21 mouse cellular contexts compared by ENCODE assay signal in genomic region chr13:38211122-38211521, GRCm38 (mm10).
"Had no signal": no experiment of that assay in that cellular context is flagged by ENCODE, and none has a peak within 500 bp of the region (broad histone marks: within the 10 kb centered on the region; RNA-seq: fewer than 3 reads in every experiment).

No protein-coding gene starts in this region.

- ATAC-seq: midbrain, embryonic 16.5 days had no signal

- H3K9ac ChIP-seq: liver, embryonic 14.5 days; lung, embryonic 14.5 days; midbrain, embryonic 12.5 days; neural tube, embryonic 13.5 days; neural tube, embryonic 15.5 days; stomach, embryonic 15.5 days had no signal

- H3K9me3 ChIP-seq: megakaryocyte, embryonic 14.5 days; midbrain, embryonic 10.5 days; midbrain, embryonic 12.5 days; neural tube, embryonic 13.5 days; neural tube, embryonic 15.5 days; stomach, embryonic 15.5 days had no signal

- H3K27ac ChIP-seq: liver, embryonic 14.5 days; midbrain, embryonic 10.5 days; midbrain, embryonic 12.5 days; neural tube, embryonic 13.5 days; neural tube, embryonic 15.5 days; stomach, embryonic 15.5 days; stomach, postnatal 0 days had no signal

- H3K4me2 ChIP-seq: lung, embryonic 14.5 days; midbrain, embryonic 12.5 days; neural tube, embryonic 13.5 days; neural tube, embryonic 15.5 days; stomach, embryonic 15.5 days had no signal

- H3K4me3 ChIP-seq: megakaryocyte, embryonic 14.5 days; midbrain, embryonic 10.5 days; midbrain, embryonic 12.5 days; myocyte; neural tube, embryonic 13.5 days; neural tube, embryonic 15.5 days; stomach, embryonic 15.5 days had no signal

- H3K27me3 ChIP-seq: megakaryocyte, embryonic 14.5 days; midbrain, embryonic 12.5 days; neural tube, embryonic 13.5 days; neural tube, embryonic 15.5 days; stomach, embryonic 15.5 days had no signal

- DNase-seq: lung, adult 18-20 months; lung, embryonic 14.5 days; lung, postnatal 10 days; lung, postnatal 4 days; midbrain, embryonic 14.5 days; retina, postnatal 1 day; right cerebral cortex, adult 18-20 months; right cerebral cortex, postnatal 25 days; thymus, adult 2 months; thymus, postnatal 25 days; thymus, postnatal 4 days had no signal
